Mouse (Mus musculus) kidney, postnatal 14 days (tissue): ENCODE measurements around the gene Gna11.

Experiments used
- DNase-seq: peaks from one replicate; pipeline ENCODE4 v3.0.0; 2022; ENCODE audit warnings: mixed read lengths

Gene Gna11

GRCm38 (mm10) chr10:81542727-81543460 lies 2.1 kb downstream of the Gna11 start:
- DNase-seq = no peak

- DNase-seq = peak; percentile 83
Measured at GRCm38 (mm10) chr10:81541803-81542202, 3.2 kb downstream of the Gna11 start.

- DNase-seq = no peak
Measured at GRCm38 (mm10) chr10:81541363-81541762, 3.6 kb downstream of the Gna11 start.

- DNase-seq = no peak
Measured at GRCm38 (mm10) chr10:81538321-81539048, 6.5 kb downstream of the Gna11 start.

- DNase-seq = no peak
Measured at GRCm38 (mm10) chr10:81537429-81537828, 7.6 kb downstream of the Gna11 start.

- DNase-seq = no peak
Measured at GRCm38 (mm10) chr10:81536734-81537133, 8.3 kb downstream of the Gna11 start.

- DNase-seq = no peak
Measured at GRCm38 (mm10) chr10:81534826-81535225, 10.2 kb downstream of the Gna11 start.

GRCm38 (mm10) chr10:81526779-81527178 lies 18.2 kb downstream of the Gna11 start:
- peak; percentile 86 for DNase-seq

- DNase-seq = no peak
Measured at GRCm38 (mm10) chr10:81525017-81525694, 19.8 kb downstream of the Gna11 start.

- DNase-seq = no peak
Measured at GRCm38 (mm10) chr10:81524051-81524605, 20.9 kb downstream of the Gna11 start, which contains the start of gene Gna15. Gna15 (minus strand) TSS chr10:81524225.

- DNase-seq = no peak
Measured at GRCm38 (mm10) chr10:81523570-81523969, 21.4 kb downstream of the Gna11 start.

GRCm38 (mm10) chr10:81523142-81523541 lies 21.8 kb downstream of the Gna11 start:
- DNase-seq = no peak

- no peak for DNase-seq
Measured at GRCm38 (mm10) chr10:81519978-81520365, 25.0 kb downstream of the Gna11 start.

GRCm38 (mm10) chr10:81519227-81519977 lies 25.6 kb downstream of the Gna11 start:
- no peak for DNase-seq

- DNase-seq = peak; percentile 79
Measured at GRCm38 (mm10) chr10:81518546-81518945, 26.4 kb downstream of the Gna11 start.

- no peak for DNase-seq
Measured at GRCm38 (mm10) chr10:81517227-81517626, 27.8 kb downstream of the Gna11 start.

GRCm38 (mm10) chr10:81513798-81514197 lies 31.2 kb downstream of the Gna11 start:
- DNase-seq = no peak

GRCm38 (mm10) chr10:81510246-81510810 lies 34.7 kb downstream of the Gna11 start:
- no peak for DNase-seq

- no peak for DNase-seq
Measured at GRCm38 (mm10) chr10:81507691-81508489, 37.1 kb downstream of the Gna11 start.

GRCm38 (mm10) chr10:81507095-81507494 lies 37.9 kb downstream of the Gna11 start:
- no peak for DNase-seq

GRCm38 (mm10) chr10:81505016-81505664 lies 39.9 kb downstream of the Gna11 start:
- no peak for DNase-seq
